Mouse (Mus musculus): ENCODE measurements around the gene Spryd3. TPM values are rescaled to one million over a fixed set of nuclear protein-coding genes. Genes with fewer than 3 reads are reported as not detected.

Spryd3 gene
- polyA plus RNA-seq, 1 experiment: 43.1 TPM

DNA sequence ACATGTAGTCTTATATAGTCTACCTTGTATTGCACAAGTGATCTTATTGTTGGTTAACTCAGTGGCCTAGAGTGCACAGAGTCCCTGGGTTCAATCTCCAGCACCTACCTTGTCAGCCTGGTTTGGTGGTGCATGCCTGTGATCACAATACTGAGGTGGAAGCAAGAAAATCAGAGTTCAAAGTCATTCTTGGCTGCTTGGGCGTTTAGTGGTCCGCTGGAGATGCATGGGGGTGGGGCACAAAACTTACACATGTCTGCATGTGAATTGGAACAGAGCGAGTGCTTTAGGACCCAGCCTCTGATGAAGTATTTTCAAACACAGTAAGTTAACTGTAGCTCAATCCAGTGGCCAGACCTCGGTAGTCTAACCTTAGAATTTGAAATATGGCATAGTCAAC is 56.8 kb downstream of the Spryd3 start:
- TF ChIP-seq POLR2A (IDR thresholded peaks at IDR 0.05; ENCODE audit: control insufficient read depth, extremely low read depth, insufficient read depth, low read length, poor library complexity) (no peak), CTCF (IDR thresholded peaks at IDR 0.05; ENCODE audit: borderline replicate concordance, control insufficient read depth, extremely low read depth, insufficient read depth, low read length, poor library complexity) (no peak)
- DNase-seq: no peak
- Histone ChIP-seq H3K27ac (ENCODE audit: control insufficient read depth, insufficient read depth, low read length) (no peak overlapping the region), H3K36me3 (ENCODE audit: control insufficient read depth, insufficient read depth, low read length) (peaks cover 20% of the 10 kb centered on the region), H3K4me3 (ENCODE audit: control insufficient read depth, insufficient read depth, low read length) (no peak overlapping the region), H3K27me3 (ENCODE audit: control insufficient read depth, insufficient read depth, low read length) (no peaks in the 10 kb centered on the region), H3K4me1 (replicated peaks; ENCODE audit: control insufficient read depth, insufficient read depth, low read length) (peaks cover 5% of the 10 kb centered on the region; the same call in 1 of the 2 replicates)
- 86% methylated on average over 4 of the region's 4 CpGs for WGBS

DNA sequence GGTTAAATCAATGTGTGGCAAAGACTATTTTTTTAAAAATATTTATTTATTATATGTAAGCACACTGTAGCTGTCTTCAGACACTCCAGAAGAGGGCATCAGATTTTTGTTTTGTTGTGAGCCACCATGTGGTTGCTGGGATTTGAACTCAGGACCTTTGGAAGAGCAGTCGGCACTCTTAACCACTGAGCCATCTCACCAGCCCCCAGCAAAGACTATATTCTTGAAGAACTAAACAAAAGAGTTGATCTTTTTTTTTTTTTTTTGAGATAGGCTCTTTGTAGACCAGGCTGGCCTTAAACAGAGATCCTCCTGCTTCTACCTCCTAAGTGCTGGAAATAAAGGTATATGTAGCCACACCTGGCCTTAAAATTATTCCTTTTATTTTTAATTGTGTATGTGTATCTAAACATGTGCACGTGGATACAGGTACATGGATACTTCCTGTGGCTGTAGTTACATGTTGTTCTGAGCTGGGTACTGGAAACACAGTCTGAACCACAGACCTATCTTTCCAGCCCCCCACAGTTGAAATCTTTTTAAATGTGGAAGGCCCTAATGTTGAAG is 58.8 kb downstream of the Spryd3 start:
- Histone ChIP-seq H3K4me1 (replicated peaks; ENCODE audit: control insufficient read depth, insufficient read depth, low read length) (peaks cover 5% of the 10 kb centered on the region; the same call in 1 of the 2 replicates), H3K27me3 (ENCODE audit: control insufficient read depth, insufficient read depth, low read length) (no peaks in the 10 kb centered on the region), H3K36me3 (ENCODE audit: control insufficient read depth, insufficient read depth, low read length) (peaks cover 5% of the 10 kb centered on the region), H3K27ac (ENCODE audit: control insufficient read depth, insufficient read depth, low read length) (no peak overlapping the region), H3K4me3 (ENCODE audit: control insufficient read depth, insufficient read depth, low read length) (no peak overlapping the region)
- DNase-seq: no peak
- TF ChIP-seq POLR2A (IDR thresholded peaks at IDR 0.05; ENCODE audit: control insufficient read depth, extremely low read depth, insufficient read depth, low read length, poor library complexity) (no peak), CTCF (IDR thresholded peaks at IDR 0.05; ENCODE audit: borderline replicate concordance, control insufficient read depth, extremely low read depth, insufficient read depth, low read length, poor library complexity) (no peak)
- WGBS: 79% methylated on average over 2 of the region's 2 CpGs

DNA sequence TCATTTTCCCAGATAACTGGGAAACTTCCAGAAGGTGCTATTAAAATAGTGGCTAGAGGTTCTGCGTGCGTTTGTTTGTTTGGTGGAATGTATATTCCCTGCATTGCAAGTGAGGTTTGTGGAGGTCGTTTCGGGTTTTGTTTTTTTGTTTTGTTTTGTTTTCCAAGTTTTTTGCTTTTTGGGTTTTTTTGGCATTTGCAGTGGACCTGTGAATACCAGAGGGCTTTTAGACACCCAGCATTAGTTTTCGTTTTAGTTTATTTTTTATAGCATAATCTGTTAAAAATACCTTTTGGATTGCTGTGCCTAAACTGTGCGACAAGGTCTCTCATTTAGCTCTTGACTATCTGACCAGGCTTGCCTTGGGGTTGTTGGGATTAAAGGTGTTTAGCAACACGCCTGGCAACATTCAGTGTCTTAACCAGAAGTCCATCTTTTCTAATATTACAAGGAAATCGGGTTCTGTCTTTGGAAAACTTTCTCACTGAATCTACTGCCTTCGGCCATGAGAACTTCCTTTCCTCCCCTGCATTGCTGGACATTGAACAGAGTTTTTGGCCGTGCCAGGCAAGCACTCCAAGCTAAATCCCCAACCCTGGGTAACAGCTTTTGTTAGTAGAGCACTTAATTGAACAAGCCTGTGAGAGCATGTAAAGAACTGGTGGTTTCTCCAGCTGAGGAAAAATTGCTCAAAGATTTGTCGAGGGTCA is 61.0 kb downstream of the Spryd3 start:
- WGBS: 6% methylated on average over 11 of the region's 11 CpGs
- H3K27ac ChIP-seq (ENCODE audit: control insufficient read depth, insufficient read depth, low read length): no peak overlapping the region

DNA sequence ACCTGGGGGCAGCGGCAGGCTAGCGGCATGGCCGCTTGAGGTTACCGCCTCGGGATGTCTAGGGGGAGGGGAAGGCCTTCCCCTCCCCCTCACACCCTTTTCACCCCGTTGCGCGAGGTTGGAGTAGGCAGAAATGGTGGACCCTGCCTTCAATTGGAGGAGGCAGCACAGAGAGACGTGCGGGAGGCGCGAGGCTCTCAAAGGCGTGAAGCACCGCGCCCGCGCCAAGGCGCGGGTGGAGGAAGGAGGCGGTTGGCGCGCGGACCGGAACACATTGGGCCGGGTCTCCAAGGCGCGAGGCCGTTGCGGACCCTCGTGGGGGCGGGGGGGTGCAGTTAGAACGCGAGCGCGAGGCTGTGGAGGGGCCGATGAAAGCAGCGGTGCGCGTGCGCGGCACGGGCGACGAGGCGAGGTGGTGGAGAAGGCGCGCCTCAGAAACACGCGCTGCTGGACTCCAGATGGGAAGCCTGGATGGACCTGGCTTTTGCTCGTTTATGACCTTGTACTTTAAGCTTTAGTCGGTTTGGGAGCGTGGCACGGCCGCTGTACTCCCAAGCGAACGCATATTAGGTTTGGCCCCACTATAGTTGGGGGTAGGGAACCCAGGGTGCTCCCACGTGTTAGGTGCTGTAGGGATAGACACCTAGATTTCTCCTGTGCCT is 61.8 kb downstream of the Spryd3 start:
- no peaks in the 10 kb centered on the region for H3K36me3 ChIP-seq (ENCODE audit: control insufficient read depth, insufficient read depth, low read length)
- H3K27ac ChIP-seq (ENCODE audit: control insufficient read depth, insufficient read depth, low read length): peak overlapping the region; percentile 57
- peaks cover 11% of the 10 kb centered on the region for H3K4me1 ChIP-seq (replicated peaks; ENCODE audit: control insufficient read depth, insufficient read depth, low read length)
- under 1% methylated on average over 57 of the region's 57 CpGs for WGBS
- H3K27me3 ChIP-seq (ENCODE audit: control insufficient read depth, insufficient read depth, low read length): no peaks in the 10 kb centered on the region
- TF ChIP-seq POLR2A (IDR thresholded peaks at IDR 0.05; ENCODE audit: control insufficient read depth, extremely low read depth, insufficient read depth, low read length, poor library complexity): 0 out of 2 replicates have a peak, but pooled peaks have one; percentile 10
- TF ChIP-seq CTCF (IDR thresholded peaks at IDR 0.05; ENCODE audit: borderline replicate concordance, control insufficient read depth, extremely low read depth, insufficient read depth, low read length, poor library complexity): 0 out of 2 replicates have a peak, but pooled peaks have one; percentile 30
- H3K4me3 ChIP-seq (ENCODE audit: control insufficient read depth, insufficient read depth, low read length): peak overlapping the region; percentile 72
- peak; percentile 66 for DNase-seq

More for the DNA sequence above, 61.0 kb downstream of the Spryd3 start:
- TF ChIP-seq POLR2A (IDR thresholded peaks at IDR 0.05; ENCODE audit: control insufficient read depth, extremely low read depth, insufficient read depth, low read length, poor library complexity): no peak
- no peak for TF ChIP-seq CTCF (IDR thresholded peaks at IDR 0.05; ENCODE audit: borderline replicate concordance, control insufficient read depth, extremely low read depth, insufficient read depth, low read length, poor library complexity)
- no peak for DNase-seq
- Histone ChIP-seq H3K27me3 (ENCODE audit: control insufficient read depth, insufficient read depth, low read length) (no peaks in the 10 kb centered on the region), H3K4me1 (replicated peaks; ENCODE audit: control insufficient read depth, insufficient read depth, low read length) (peaks cover 7% of the 10 kb centered on the region; the same call in 1 of the 2 replicates), H3K36me3 (ENCODE audit: control insufficient read depth, insufficient read depth, low read length) (no peaks in the 10 kb centered on the region), H3K4me3 (ENCODE audit: control insufficient read depth, insufficient read depth, low read length) (no peak overlapping the region)

DNA sequence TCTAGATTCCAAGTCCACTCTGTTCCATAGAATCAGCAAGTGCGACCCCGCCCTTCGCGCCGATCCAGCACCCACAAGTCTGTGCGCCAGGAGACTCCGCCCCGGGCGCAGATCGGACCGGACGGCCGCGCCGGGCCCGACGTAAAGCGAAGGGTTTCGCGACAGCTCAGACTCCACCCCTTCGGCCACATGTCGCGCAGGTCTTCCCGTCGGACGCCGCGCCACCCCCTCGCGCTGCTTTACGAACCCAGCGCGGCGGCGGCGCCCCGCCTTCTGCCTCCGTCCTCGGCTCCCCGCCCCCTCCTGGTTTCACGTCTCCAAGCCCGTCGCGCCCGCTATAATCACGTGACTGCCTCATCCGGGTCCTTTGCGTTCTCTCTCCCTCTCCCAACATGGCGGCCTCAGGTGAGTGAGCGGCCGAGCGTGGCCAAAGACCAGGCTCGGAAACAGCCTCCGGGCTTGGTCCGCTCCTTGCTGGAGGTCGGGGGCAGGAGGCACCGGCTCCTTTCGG is 62.4 kb downstream of the Spryd3 start, which contains the start of gene Eif4b:
TSS of gene Eif4b (plus strand) at position 215 of the 511 bp plus-strand sequence.
- no peaks in the 10 kb centered on the region for H3K36me3 ChIP-seq (ENCODE audit: control insufficient read depth, insufficient read depth, low read length)
- DNase-seq: peak; percentile 98
- WGBS: under 1% methylated on average over 57 of the region's 58 CpGs
- H3K27me3 ChIP-seq (ENCODE audit: control insufficient read depth, insufficient read depth, low read length): no peaks in the 10 kb centered on the region
- peaks cover 12% of the 10 kb centered on the region for H3K4me1 ChIP-seq (replicated peaks; ENCODE audit: control insufficient read depth, insufficient read depth, low read length)
- peak; percentile 56 for TF ChIP-seq POLR2A (IDR thresholded peaks at IDR 0.05; ENCODE audit: control insufficient read depth, extremely low read depth, insufficient read depth, low read length, poor library complexity)
- TF ChIP-seq CTCF (IDR thresholded peaks at IDR 0.05; ENCODE audit: borderline replicate concordance, control insufficient read depth, extremely low read depth, insufficient read depth, low read length, poor library complexity): peak; percentile 78; the same call in 1 of the 2 replicates
- peak within 1 kb of the TSS; percentile 72 for H3K4me3 ChIP-seq (ENCODE audit: control insufficient read depth, insufficient read depth, low read length)
- H3K27ac ChIP-seq (ENCODE audit: control insufficient read depth, insufficient read depth, low read length): peak within 1 kb of the TSS; percentile 57

DNA sequence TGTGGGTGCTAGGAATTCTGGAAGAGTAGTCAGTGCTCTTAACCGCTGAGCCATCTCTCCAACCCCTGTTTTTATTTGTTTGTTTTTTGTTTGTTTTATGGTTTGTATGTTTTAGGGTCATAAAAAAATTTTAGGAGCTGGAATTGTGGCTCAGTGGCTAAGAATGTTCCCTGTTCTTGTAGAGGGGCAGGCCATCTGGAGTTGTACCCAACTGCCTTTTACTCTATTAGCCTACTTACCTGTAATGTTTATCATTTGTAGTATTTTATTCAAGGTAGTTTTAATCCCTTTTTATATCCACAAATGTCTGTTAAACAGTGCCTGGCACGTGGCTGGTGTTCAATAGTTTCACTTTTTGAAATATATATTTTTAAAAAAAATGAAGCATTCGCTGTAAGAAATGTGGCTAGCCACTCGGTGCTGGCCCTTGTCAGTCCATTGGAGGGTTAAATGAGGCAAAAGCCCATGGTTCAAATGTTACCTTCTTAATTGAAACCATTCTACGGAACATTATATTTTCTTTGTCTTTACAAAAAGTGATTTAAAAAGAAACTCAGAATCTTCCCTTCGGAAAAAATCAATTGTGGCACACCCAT is 63.0 kb downstream of the Spryd3 start:
- Histone ChIP-seq H3K4me3 (ENCODE audit: control insufficient read depth, insufficient read depth, low read length) (peak overlapping the region; percentile 72), H3K27me3 (ENCODE audit: control insufficient read depth, insufficient read depth, low read length) (no peaks in the 10 kb centered on the region), H3K36me3 (ENCODE audit: control insufficient read depth, insufficient read depth, low read length) (no peaks in the 10 kb centered on the region), H3K4me1 (replicated peaks; ENCODE audit: control insufficient read depth, insufficient read depth, low read length) (peaks cover 12% of the 10 kb centered on the region), H3K27ac (ENCODE audit: control insufficient read depth, insufficient read depth, low read length) (no peak overlapping the region)
- DNase-seq: no peak
- WGBS: 17% methylated on average over 6 of the region's 6 CpGs
- TF ChIP-seq CTCF (IDR thresholded peaks at IDR 0.05; ENCODE audit: borderline replicate concordance, control insufficient read depth, extremely low read depth, insufficient read depth, low read length, poor library complexity) (no peak), POLR2A (IDR thresholded peaks at IDR 0.05; ENCODE audit: control insufficient read depth, extremely low read depth, insufficient read depth, low read length, poor library complexity) (no peak)

Data from thymus, adult 2 months (tissue).